Mouse (Mus musculus) hindbrain, embryonic 11.5 days (tissue): ENCODE measurements around the gene Ppm1f. TPM values are rescaled to one million over a fixed set of nuclear protein-coding genes. Genes with fewer than 3 reads are reported as not detected.
"Not testable (repeated sequence)": the region's sequence is repeated elsewhere in the genome, so short reads cannot be mapped to it uniquely, and the experiment has no call there.

Experiments
- ATAC-seq: fragments of 200-750 bp; cut with Nextera tagmentation; 2 replicates; pipeline ENCODE4 v1.8.0; 2017; ENCODE audit warnings: mild to moderate bottlenecking, moderate TSS enrichment, moderate library complexity; ENCODE audit not compliant: low FRiP score
- DNase-seq: peaks from one replicate; pipeline ENCODE4 v3.0.0-alpha.2; 2015; ENCODE audit warnings: low spot score
- H3K27ac ChIP-seq: fragments of 300-500 bp; sonication (generic); 2 replicates; pipeline ENCODE4 v1.5.1; 2014; ENCODE audit warnings: mild to moderate bottlenecking, low read depth, low read length
- H3K27me3 ChIP-seq: fragments of 300-500 bp; sonication (generic); 2 replicates; pipeline ENCODE4 v1.6.1; 2014; ENCODE audit warnings: mild to moderate bottlenecking, low read length, moderate library complexity, mixed read lengths; ENCODE audit not compliant: control insufficient read depth, insufficient read depth
- H3K36me3 ChIP-seq: fragments of 300-500 bp; sonication (generic); 2 replicates; pipeline ENCODE4 v1.6.1; 2014; ENCODE audit warnings: mild to moderate bottlenecking, low read length, moderate library complexity, mixed read lengths; ENCODE audit not compliant: control insufficient read depth, insufficient read depth
- H3K4me1 ChIP-seq: fragments of 300-500 bp; sonication (generic); replicated peaks from 2 replicates; pipeline ENCODE4 v1.6.1; 2014; ENCODE audit warnings: low read length, mixed read lengths; ENCODE audit not compliant: control insufficient read depth, insufficient read depth
- H3K4me2 ChIP-seq: fragments of 300-500 bp; sonication (generic); replicated peaks from 2 replicates; pipeline ENCODE4 v1.6.1; 2014; ENCODE audit warnings: mild to moderate bottlenecking, low read depth, low read length
- H3K4me3 ChIP-seq: fragments of 300-500 bp; sonication (generic); 2 replicates; pipeline ENCODE4 v1.5.1; 2014; ENCODE audit warnings: low read depth, low read length
- H3K9ac ChIP-seq: fragments of 300-500 bp; sonication (generic); 2 replicates; pipeline ENCODE4 v1.6.1; 2014; ENCODE audit warnings: low read depth, low read length
- H3K9me3 ChIP-seq: fragments of 300-500 bp; sonication (generic); 2 replicates; pipeline ENCODE4 v1.6.1; 2016; ENCODE audit warnings: low read length; ENCODE audit not compliant: control insufficient read depth
- WGBS: fragments of 180-500 bp; shearing (Covaris S2); extraction: QIAGEN DNeasy Blood & Tissue Kit; methylation state at CpG from one replicate; pipeline ENCODE4 v1.1.7; 2014; 5-methylcytosine and 5-hydroxymethylcytosine counted together
- polyA plus RNA-seq: library from polyadenylated mRNA; unstranded; fragments of >200 nt; fragmentation: Nextera tagmentation; extraction: Ambion mirVana; gene quantifications from 2 replicates; pipeline ENCODE4 v1.2.1, GENCODE M21; 2014

The Ppm1f gene
- 10.9 and 17.6 TPM in 2 replicates for polyA plus RNA-seq

GRCm38 (mm10) chr16:16896382-16897055 is at the start of gene Ppm1f:
TSS of gene Ppm1f (plus strand) at chr16:16896469.
- under 1% methylated on average over 29 of the region's 29 CpGs for WGBS
- H3K36me3 ChIP-seq, result peaks cover 3% of the 10 kb centered on the region; the same call in 1 of the 2 replicates

DNA sequence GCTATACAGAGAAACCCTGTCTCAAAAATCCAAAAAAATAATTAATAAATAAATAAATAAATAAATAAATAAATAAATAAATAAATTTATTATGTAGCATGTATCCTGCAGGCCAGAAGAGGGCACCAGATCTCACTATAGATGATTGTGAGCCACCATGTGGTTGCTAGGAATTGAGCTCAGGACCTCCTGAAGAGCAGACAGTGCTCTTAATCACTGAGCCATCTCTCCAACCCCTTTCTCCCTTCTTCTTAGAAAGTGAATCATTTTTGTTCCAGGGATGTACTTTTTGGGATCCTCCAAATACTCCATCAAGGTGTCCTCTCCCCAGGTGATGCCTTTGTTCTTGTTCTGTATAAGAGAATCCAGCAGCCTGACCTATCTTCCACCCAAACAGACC is 47.1 kb upstream of the Ppm1f start:
- no peaks in the 10 kb centered on the region for H3K4me1 ChIP-seq
- no peak overlapping the region for H3K27ac ChIP-seq
- ATAC-seq (no peak), DNase-seq (no peak)
- H3K9ac ChIP-seq, result no peak overlapping the region
- H3K27me3 ChIP-seq, result no peaks in the 10 kb centered on the region
- no peaks in the 10 kb centered on the region for H3K9me3 ChIP-seq
- no peak overlapping the region for H3K4me2 ChIP-seq
- no peaks in the 10 kb centered on the region for H3K36me3 ChIP-seq
- no peak overlapping the region for H3K4me3 ChIP-seq

More at GRCm38 (mm10) chr16:16896382-16897055, at the start of gene Ppm1f:
- H3K4me1 ChIP-seq, result no peaks in the 10 kb centered on the region
- H3K27me3 ChIP-seq, result no peaks in the 10 kb centered on the region
- ATAC-seq, result peak; percentile 93
- H3K9ac ChIP-seq, result peak within 1 kb of the TSS; percentile 79
- peak within 1 kb of the TSS; percentile 72 for H3K4me2 ChIP-seq
- H3K9me3 ChIP-seq, result no peaks in the 10 kb centered on the region
- H3K4me3 ChIP-seq, result peak within 1 kb of the TSS; percentile 59
- peak; percentile 96 for DNase-seq
- H3K27ac ChIP-seq, result 0 out of 2 replicates have a peak within 1 kb of the TSS, but pooled peaks have one; percentile 27

DNA sequence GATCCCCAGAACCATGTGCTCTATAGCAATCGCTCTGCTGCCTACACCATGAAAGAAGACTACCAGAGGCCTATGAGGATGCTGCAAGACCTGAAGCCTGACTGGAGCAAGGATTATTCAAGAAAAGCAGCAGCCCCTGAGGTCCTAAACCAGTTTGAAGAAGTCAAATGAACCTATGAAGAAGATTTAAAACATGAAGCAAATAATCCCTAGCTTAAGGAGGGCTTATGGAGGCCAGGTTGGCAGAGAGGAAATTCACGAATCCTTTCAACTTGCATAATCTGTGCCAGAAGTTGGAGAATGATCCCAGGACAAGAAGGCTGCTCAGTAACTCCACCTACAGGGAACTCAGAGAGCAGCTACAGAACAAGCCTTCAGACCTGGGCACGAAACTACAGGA is 43.9 kb upstream of the Ppm1f start:
- ATAC-seq (no peak), DNase-seq (no peak)
- Histone ChIP-seq H3K36me3 (no peaks in the 10 kb centered on the region), H3K9me3 (no peaks in the 10 kb centered on the region), H3K4me2 (no peak overlapping the region), H3K27ac (no peak overlapping the region), H3K4me1 (no peaks in the 10 kb centered on the region), H3K27me3 (no peaks in the 10 kb centered on the region), H3K9ac (no peak overlapping the region), H3K4me3 (no peak overlapping the region)
- 82% methylated on average over 3 of the region's 3 CpGs for WGBS

- H3K27ac ChIP-seq, result no peak overlapping the region
- H3K9me3 ChIP-seq, result no peaks in the 10 kb centered on the region
- no peak overlapping the region for H3K9ac ChIP-seq
- no peak overlapping the region for H3K4me2 ChIP-seq
- 39% methylated on average over 6 of the region's 6 CpGs for WGBS
- no peak overlapping the region for H3K4me3 ChIP-seq
- ATAC-seq (no peak), DNase-seq (peak; percentile 45)
- no peaks in the 10 kb centered on the region for H3K4me1 ChIP-seq
- no peaks in the 10 kb centered on the region for H3K36me3 ChIP-seq
- H3K27me3 ChIP-seq, result no peaks in the 10 kb centered on the region
Measured at GRCm38 (mm10) chr16:16854836-16855235, 41.4 kb upstream of the Ppm1f start.

- ATAC-seq, result no peak
- H3K27ac ChIP-seq, result no peak overlapping the region
- H3K27me3 ChIP-seq, result no peaks in the 10 kb centered on the region
- no peaks in the 10 kb centered on the region for H3K4me1 ChIP-seq
- no peak overlapping the region for H3K4me3 ChIP-seq
- no peaks in the 10 kb centered on the region for H3K9me3 ChIP-seq
- no peak for DNase-seq
- no peak overlapping the region for H3K4me2 ChIP-seq
- no peaks in the 10 kb centered on the region for H3K36me3 ChIP-seq
- H3K9ac ChIP-seq, result no peak overlapping the region
- WGBS, result 81% methylated on average over 1 of the region's 1 CpGs
Measured at GRCm38 (mm10) chr16:16855541-16855940, 40.7 kb upstream of the Ppm1f start.

DNA sequence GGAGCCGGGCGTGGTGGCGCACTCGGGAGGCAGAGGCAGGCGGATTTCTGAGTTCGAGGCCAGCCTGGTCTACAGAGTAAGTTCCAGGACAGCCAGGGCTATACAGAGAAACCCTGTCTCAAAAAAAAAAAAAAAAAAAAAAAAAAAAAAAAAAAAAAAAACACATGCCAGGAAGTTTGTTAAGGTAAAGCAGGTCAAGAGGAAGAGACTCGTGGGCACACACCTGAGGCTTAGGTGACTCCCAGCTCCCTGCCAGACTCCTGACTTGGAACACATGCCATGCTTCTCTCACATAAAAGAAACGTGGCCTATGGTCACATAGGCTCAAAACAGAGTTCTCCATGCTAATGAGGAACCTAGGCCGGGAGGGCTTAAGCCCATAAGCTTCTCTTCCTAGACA is 40.2 kb upstream of the Ppm1f start:
- not testable (repeated sequence) for H3K27me3 ChIP-seq, H3K4me1 ChIP-seq, H3K4me3 ChIP-seq, H3K27ac ChIP-seq, H3K9me3 ChIP-seq, H3K9ac ChIP-seq, H3K4me2 ChIP-seq, H3K36me3 ChIP-seq, DNase-seq, ATAC-seq
- 88% methylated on average over 9 of the region's 9 CpGs for WGBS

DNA sequence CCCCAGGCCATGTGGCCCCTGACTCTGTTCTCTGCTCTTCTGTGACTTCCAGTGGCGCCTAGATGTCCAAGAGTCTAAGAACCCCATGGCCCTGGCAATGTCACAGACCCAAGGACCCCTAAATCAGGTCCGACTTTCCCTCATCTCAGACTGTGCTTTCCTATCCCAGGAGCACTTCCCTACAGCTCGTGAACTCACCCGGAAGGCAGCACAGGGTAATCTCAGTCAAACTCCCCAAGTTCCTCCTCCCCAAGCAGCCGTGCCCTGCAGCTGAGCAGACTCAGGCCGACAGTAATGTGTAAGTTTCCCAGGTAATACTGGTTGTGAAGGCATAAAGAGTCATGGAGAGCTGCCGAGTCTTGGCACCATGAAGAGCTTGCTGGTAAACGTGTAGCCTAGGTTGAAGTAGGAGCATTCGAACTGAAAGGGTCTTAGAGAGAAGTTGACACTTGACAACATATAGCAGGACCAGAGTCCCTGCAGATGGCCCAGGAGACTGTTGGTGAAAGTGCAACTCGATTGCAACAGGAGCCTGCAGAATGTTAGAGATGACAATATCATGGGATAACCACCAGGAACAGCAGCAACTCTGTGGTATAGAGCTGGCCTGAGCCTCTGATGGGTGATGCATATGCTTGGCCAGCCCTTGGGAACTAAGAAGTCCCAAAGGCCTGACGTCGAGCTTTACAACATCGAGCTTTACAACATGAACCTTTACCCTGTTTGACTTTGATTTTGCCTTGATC is 39.4 kb upstream of the Ppm1f start:
- H3K4me2 ChIP-seq, result no peak overlapping the region
- no peak overlapping the region for H3K27ac ChIP-seq
- H3K9me3 ChIP-seq, result no peaks in the 10 kb centered on the region
- ATAC-seq (no peak), DNase-seq (no peak)
- no peaks in the 10 kb centered on the region for H3K27me3 ChIP-seq
- no peaks in the 10 kb centered on the region for H3K4me1 ChIP-seq
- WGBS, result 81% methylated on average over 13 of the region's 13 CpGs
- H3K4me3 ChIP-seq, result no peak overlapping the region
- no peaks in the 10 kb centered on the region for H3K36me3 ChIP-seq
- no peak overlapping the region for H3K9ac ChIP-seq

DNA sequence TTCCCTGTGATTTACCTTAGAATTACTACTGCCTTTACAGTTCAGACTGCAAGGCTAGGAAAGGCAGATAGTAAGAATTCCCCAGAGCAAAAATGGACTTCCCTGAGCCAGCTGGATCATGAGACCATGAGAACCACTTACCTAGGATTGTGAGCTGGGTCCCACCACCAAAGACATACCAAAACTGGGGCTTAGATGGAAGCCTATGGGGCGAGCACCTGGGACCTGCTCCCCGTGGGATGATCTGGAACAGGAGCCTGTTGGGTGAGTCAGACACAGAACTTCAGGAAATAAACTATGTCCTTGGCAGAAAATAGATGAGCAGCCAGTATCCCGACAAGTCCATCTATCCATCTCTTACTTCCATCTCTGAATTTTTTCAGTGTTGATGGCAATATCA is 34.0 kb upstream of the Ppm1f start:
- WGBS, result 82% methylated on average over 3 of the region's 3 CpGs
- no peak for ATAC-seq
- Histone ChIP-seq H3K9ac (no peak overlapping the region), H3K4me1 (no peaks in the 10 kb centered on the region), H3K9me3 (no peaks in the 10 kb centered on the region), H3K27ac (no peak overlapping the region), H3K27me3 (no peaks in the 10 kb centered on the region), H3K4me2 (no peak overlapping the region), H3K4me3 (no peak overlapping the region), H3K36me3 (no peaks in the 10 kb centered on the region)
- no peak for DNase-seq

DNA sequence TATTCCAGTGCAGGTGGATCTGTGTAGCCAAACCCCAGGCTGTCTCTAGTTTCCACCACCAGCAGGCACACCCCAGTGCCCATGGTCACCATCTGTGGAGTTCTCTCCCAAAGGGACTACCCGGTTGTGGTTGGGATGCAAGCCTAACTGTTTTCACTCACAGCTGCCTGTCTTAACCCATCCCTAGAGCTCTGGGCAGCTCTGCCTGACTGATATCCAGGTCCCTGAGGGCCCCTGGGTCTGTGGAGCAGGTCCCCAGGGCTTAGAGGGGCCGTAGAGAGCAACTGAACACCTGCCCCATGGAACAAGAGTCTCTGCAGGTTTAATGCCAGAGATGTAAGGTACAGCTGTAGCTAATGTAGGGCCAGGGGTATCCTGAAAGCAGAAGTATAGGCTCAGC is 32.3 kb upstream of the Ppm1f start, which contains the start of gene Igll1:
Igll1 (minus strand) TSS at position 8 of the 400 bp plus-strand sequence.
- H3K36me3 ChIP-seq, result no peaks in the 10 kb centered on the region
- H3K27ac ChIP-seq, result no peak within 1 kb of the TSS
- H3K9me3 ChIP-seq, result no peaks in the 10 kb centered on the region
- H3K4me2 ChIP-seq, result no peak within 1 kb of the TSS
- no peak within 1 kb of the TSS for H3K9ac ChIP-seq
- WGBS, result 79% methylated on average over 2 of the region's 2 CpGs
- ATAC-seq, result no peak
- no peak within 1 kb of the TSS for H3K4me3 ChIP-seq
- no peaks in the 10 kb centered on the region for H3K4me1 ChIP-seq
- no peak for DNase-seq
- H3K27me3 ChIP-seq, result no peaks in the 10 kb centered on the region
